Mouse (Mus musculus): Measurements from ENCODE around the gene Lcn4. TPM values are rescaled to one million over a fixed set of nuclear protein-coding genes. Genes with fewer than 3 reads are reported as not detected.
A peak's percentile ranks its signal among the peaks of the same experiment; 100 is the strongest.

The Lcn4 gene
- polyA plus RNA-seq, 1 experiment: not detected

DNA sequence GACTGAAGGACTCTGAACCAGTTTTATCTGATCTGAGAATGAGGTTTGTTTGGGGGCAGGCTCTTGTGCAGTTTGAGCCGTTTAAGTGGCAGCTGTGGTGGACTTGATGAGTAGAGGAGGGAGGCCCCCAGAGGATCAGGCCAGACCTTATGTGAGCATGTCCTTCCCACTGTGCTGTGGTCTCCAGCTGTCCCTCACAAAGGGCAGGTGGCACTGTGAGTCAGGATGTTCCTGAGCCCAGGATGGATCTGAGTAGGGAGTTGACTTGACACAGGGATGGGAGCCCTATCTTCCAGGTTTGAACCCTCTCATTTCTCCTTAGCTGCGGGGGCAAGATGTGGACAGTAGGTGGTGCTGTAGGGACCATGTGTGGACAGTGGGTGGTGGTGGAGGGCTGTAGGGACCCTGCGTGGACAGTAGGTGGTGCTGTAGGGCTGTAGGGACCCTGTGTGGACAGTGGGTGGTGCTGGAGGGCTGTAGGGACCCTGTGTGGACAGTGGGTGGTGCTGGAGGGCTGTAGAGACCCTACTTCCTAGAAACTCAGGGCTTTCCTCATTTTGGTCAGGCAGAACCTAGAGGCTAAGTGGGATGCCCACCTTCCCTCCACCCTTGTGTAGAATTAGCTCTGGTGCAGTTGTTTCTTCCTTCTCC is 24.3 kb downstream of the Lcn4 start:
- 16% methylated on average over 3 of the region's 3 CpGs for WGBS
- TF ChIP-seq CTCF (IDR thresholded peaks at IDR 0.05; ENCODE audit: insufficient read depth, low read length) (peak; percentile 100), POLR2A (IDR thresholded peaks at IDR 0.05; ENCODE audit: borderline replicate concordance, extremely low read depth, low read depth, low read length) (peak; percentile 36; the same call in 1 of the 2 replicates)
- DNase-seq: peak; percentile 51
- Histone ChIP-seq H3K4me1 (ENCODE audit: control insufficient read depth, insufficient read depth, low read length) (no peaks in the 10 kb centered on the region), H3K4me3 (replicated peaks; ENCODE audit: extremely low read depth, low read depth, low read length) (no peak overlapping the region)

DNA sequence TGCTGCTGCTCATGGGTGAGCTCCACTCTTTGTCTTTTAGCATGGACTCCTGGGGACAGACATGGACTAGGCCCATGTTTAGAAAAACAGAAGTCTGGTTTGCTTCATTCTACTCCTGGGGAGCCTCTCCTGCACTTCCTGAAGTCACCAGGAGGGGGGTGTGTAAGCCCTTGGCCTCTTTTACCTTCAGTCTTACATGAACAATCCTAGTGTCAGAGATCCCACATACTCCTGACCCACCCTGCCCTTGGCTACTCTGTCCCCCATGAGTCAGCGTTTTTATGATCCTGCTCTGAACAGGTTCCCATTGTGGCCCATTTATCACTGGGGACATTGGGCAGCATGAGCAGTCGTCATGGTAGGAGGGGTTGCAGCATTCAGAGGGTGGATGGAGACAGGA is 27.1 kb downstream of the Lcn4 start:
- DNase-seq: no peak
- TF ChIP-seq CTCF (IDR thresholded peaks at IDR 0.05; ENCODE audit: insufficient read depth, low read length) (peak; percentile 33; the same call in 1 of the 2 replicates), POLR2A (IDR thresholded peaks at IDR 0.05; ENCODE audit: borderline replicate concordance, extremely low read depth, low read depth, low read length) (no peak)
- peaks cover 4% of the 10 kb centered on the region; the same call in 1 of the 2 replicates for H3K4me1 ChIP-seq (ENCODE audit: control insufficient read depth, insufficient read depth, low read length)
- no peak overlapping the region for H3K4me3 ChIP-seq (replicated peaks; ENCODE audit: extremely low read depth, low read depth, low read length)
- WGBS: 50% methylated on average over 2 of the region's 2 CpGs

DNA sequence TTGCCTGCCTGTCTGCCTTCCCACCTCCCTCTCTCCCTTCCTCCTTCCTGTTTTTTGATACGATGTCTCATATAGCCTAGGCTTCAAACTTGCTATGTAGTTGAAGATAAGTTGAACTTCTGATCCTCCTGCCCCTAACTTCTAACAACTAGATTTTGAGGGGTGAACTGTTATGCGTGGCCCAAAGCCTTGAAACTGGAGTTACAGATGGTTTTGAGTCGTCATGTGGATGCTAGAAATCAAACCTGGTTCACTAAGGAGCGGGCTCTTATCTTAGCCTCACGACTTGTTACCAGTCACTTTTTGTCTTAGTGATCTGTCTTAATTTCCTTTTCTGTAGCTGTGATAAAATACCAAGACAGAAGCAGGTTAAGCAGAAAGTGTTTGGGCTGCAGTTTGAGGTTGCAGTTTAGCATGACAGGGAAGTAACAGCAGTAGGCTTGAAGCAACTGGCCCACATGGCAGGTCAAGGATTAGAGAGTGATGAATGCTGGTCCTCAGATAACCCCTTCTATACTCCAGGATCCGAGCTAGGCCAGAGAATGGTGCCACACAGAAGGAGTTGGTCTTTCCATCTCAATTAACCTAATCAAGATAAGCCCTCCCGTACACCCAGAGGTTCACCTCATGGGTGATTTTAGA is 30.0 kb downstream of the Lcn4 start:
- peaks cover 11% of the 10 kb centered on the region for H3K4me1 ChIP-seq (ENCODE audit: control insufficient read depth, insufficient read depth, low read length)
- no peak overlapping the region for H3K4me3 ChIP-seq (replicated peaks; ENCODE audit: extremely low read depth, low read depth, low read length)
- no peak for DNase-seq
- TF ChIP-seq CTCF (IDR thresholded peaks at IDR 0.05; ENCODE audit: insufficient read depth, low read length) (no peak), POLR2A (IDR thresholded peaks at IDR 0.05; ENCODE audit: borderline replicate concordance, extremely low read depth, low read depth, low read length) (no peak)
- 72% methylated on average over 7 of the region's 7 CpGs for WGBS

DNA sequence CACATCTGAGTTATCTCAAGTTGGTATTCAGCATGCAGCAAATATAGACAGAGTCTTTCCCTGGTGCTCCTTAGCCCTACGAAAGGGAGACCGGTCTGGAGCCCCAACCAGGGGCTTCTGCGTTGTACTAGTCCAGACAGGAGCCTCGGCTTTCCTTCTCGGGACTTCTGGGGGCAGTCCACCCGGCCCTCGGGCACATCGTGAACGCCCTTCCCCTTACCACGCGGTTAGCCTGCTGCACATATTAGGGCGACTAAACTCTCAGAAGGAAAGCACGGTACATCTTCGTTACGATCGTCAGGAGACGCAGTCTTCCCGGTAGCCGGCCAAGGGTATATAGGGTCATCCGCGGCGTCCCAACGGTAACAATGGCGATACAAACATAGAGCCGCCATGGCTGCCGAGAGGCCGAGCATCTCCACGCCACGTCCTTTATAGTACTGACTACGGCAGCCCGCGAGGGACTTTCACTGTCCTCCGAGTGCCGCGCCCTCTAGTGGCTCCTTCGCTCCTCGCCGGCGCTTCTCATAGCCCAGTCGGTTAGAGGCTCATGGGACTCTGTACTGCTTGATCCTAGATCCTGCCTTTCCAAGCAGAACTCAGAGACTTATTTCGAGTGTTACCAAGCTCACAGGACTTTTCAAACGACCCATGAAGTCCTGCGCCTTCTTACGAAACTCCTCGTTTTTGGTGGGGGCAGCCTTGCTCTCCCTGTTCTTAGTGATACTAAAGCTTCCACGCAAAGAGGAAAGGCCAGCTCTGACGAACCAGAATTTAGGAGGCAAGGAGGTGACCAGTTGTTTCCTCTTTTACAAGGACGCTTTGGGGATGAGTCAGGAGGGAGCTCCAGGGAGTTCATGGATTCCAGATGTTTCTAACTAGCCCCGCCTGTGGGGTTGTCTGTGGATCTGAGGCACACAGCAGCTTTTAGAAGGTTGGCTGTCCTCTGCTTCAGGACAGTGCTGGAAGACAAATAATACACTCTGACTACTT is 30.9 kb downstream of the Lcn4 start:
- Histone ChIP-seq H3K4me3 (replicated peaks; ENCODE audit: extremely low read depth, low read depth, low read length) (peak overlapping the region; percentile 86), H3K4me1 (ENCODE audit: control insufficient read depth, insufficient read depth, low read length) (peaks cover 11% of the 10 kb centered on the region)
- peak; percentile 98 for DNase-seq
- WGBS: 5% methylated on average over 49 of the region's 49 CpGs
- peak; percentile 75 for TF ChIP-seq CTCF (IDR thresholded peaks at IDR 0.05; ENCODE audit: insufficient read depth, low read length)
- peak; percentile 97 for TF ChIP-seq POLR2A (IDR thresholded peaks at IDR 0.05; ENCODE audit: borderline replicate concordance, extremely low read depth, low read depth, low read length)

DNA sequence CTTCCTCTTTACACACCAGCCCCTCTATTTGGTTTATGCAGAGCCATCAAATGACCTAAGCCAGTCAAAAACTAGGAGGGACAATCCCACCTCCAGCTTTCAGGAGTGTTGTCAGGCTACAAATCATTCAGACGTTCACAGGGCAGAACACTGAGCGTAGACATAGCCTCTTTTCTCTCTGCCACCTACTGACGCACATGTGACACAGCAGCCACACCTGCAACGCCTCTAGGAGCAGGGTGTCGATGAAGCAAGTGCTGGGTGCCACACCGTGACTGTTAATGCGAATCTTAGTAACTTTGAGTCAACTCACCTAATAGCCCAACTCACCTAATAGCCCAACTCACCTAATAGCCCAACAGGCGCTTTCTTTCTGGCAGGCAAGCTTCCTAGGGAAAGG is 32.0 kb downstream of the Lcn4 start:
- H3K4me3 ChIP-seq (replicated peaks; ENCODE audit: extremely low read depth, low read depth, low read length): peak overlapping the region; percentile 40

DNA sequence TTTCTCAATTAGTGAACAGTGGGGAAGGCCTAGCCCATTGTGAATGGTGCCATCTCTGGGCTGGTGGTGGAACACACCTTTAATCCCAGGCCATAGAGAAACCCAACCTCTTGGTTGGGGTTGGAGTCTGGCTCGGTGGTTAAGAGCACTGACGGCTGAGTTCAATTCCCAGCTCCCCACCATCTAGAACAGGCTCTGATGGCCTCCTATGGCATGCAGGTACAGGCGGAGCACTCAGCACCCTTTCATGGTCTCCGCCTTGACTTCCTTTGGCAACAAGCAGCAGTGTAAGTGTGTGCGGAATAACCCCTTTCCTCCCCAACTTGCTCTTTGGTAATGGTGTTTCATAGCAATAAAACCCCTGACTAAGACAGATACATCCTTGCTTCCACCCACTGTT is 32.5 kb downstream of the Lcn4 start:
- peaks cover 11% of the 10 kb centered on the region for H3K4me1 ChIP-seq (ENCODE audit: control insufficient read depth, insufficient read depth, low read length)
- TF ChIP-seq CTCF (IDR thresholded peaks at IDR 0.05; ENCODE audit: insufficient read depth, low read length): no peak
- TF ChIP-seq POLR2A (IDR thresholded peaks at IDR 0.05; ENCODE audit: borderline replicate concordance, extremely low read depth, low read depth, low read length): no peak
- 60% methylated on average over 5 of the region's 5 CpGs for WGBS
- no peak for DNase-seq
- H3K4me3 ChIP-seq (replicated peaks; ENCODE audit: extremely low read depth, low read depth, low read length): no peak overlapping the region

More for the DNA sequence above, 32.0 kb downstream of the Lcn4 start:
- H3K4me1 ChIP-seq (ENCODE audit: control insufficient read depth, insufficient read depth, low read length): peaks cover 11% of the 10 kb centered on the region
- DNase-seq: no peak
- TF ChIP-seq CTCF (IDR thresholded peaks at IDR 0.05; ENCODE audit: insufficient read depth, low read length) (peak; percentile 66), POLR2A (IDR thresholded peaks at IDR 0.05; ENCODE audit: borderline replicate concordance, extremely low read depth, low read depth, low read length) (0 out of 2 replicates have a peak, but pooled peaks have one; percentile 15)
- WGBS: 4% methylated on average over 8 of the region's 8 CpGs

DNA sequence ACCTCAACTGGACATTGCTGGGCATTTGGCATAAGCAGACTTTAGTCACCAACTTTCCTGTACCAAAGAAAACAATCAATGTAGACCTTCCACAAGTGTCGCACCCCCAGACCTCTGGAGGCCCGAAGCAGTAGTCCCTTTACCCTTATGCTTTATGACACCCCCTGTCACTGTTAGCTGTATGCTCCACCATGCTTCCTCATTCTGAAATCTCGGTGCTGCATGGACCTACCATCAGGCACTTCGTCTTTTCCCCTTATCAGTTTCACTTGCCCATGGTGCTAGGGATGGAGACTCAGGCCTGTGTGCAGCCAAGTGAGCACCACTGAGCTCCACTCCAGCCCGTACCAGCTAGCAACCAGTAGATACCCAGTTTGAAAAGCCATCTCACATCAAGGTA is 33.0 kb downstream of the Lcn4 start:
- peaks cover 11% of the 10 kb centered on the region for H3K4me1 ChIP-seq (ENCODE audit: control insufficient read depth, insufficient read depth, low read length)
- no peak for DNase-seq
- WGBS: 71% methylated on average over 5 of the region's 5 CpGs
- no peak overlapping the region for H3K4me3 ChIP-seq (replicated peaks; ENCODE audit: extremely low read depth, low read depth, low read length)
- TF ChIP-seq POLR2A (IDR thresholded peaks at IDR 0.05; ENCODE audit: borderline replicate concordance, extremely low read depth, low read depth, low read length) (no peak), CTCF (IDR thresholded peaks at IDR 0.05; ENCODE audit: insufficient read depth, low read length) (no peak)

DNA sequence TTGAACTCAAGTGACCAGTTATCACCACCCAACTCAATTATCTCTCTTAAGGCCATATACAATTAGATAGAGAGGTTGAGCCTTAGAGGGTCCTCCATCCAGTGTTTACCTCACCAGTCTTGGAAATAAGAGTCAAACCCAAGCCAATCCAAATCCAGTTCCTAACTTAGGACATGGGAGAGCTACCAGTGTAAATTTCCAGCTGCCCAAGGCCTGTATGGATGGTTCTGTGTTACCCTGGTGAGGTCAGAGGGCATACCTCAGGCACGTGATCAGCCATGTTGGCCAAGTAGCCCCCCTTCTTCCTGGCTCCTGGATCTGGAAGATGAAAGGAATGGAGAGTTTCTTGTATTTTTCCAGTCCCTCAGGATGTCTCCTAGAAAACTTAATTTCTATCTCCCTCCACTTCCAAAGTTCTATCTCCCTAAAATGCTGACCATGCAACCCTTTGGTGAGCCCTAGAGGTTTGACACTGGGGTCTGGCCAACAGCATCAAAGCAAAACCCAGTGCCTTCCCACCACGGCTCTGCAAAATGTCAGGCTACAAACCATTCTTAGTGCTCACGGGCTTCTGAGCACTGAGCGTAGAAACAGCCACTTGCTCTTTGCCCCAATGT is 33.7 kb downstream of the Lcn4 start:
- no peak for TF ChIP-seq CTCF (IDR thresholded peaks at IDR 0.05; ENCODE audit: insufficient read depth, low read length)
- TF ChIP-seq POLR2A (IDR thresholded peaks at IDR 0.05; ENCODE audit: borderline replicate concordance, extremely low read depth, low read depth, low read length): no peak
- DNase-seq: no peak
- Histone ChIP-seq H3K4me3 (replicated peaks; ENCODE audit: extremely low read depth, low read depth, low read length) (no peak overlapping the region), H3K4me1 (ENCODE audit: control insufficient read depth, insufficient read depth, low read length) (peaks cover 11% of the 10 kb centered on the region)
- WGBS: 81% methylated on average over 4 of the region's 4 CpGs

DNA sequence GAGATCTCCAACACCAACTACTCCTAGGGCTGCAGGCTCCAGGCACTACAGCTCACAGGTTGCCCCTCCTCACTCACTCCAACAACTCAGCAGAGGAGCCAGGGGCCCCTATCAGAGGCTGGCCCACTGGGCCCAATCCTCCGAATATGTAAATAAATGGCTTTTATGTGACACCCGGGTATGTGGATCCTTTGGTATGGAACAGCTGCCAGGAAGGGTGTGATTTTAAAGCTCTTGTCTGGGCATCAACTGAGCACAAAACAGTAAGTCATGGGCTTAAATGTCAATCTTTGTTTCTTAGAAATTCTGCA is 34.8 kb downstream of the Lcn4 start:
- 47% methylated on average over 2 of the region's 2 CpGs for WGBS

More for the DNA sequence above, 34.8 kb downstream of the Lcn4 start:
- H3K4me3 ChIP-seq (replicated peaks; ENCODE audit: extremely low read depth, low read depth, low read length): no peak overlapping the region
- H3K4me1 ChIP-seq (ENCODE audit: control insufficient read depth, insufficient read depth, low read length): peaks cover 11% of the 10 kb centered on the region
- TF ChIP-seq CTCF (IDR thresholded peaks at IDR 0.05; ENCODE audit: insufficient read depth, low read length) (no peak), POLR2A (IDR thresholded peaks at IDR 0.05; ENCODE audit: borderline replicate concordance, extremely low read depth, low read depth, low read length) (no peak)
- DNase-seq: no peak

Data from lung, adult 2 months (tissue).